Mouse (Mus musculus) MEL-GATA-1-ER (cell line): ENCODE results near the gene 1600002K03Rik.

Experiments
- DNase-seq: peaks from one replicate; pipeline ENCODE4 v3.0.0-alpha.2; 2012; ENCODE audit warnings: low read depth; ENCODE audit errors: extremely low read depth

Gene 1600002K03Rik

DNA sequence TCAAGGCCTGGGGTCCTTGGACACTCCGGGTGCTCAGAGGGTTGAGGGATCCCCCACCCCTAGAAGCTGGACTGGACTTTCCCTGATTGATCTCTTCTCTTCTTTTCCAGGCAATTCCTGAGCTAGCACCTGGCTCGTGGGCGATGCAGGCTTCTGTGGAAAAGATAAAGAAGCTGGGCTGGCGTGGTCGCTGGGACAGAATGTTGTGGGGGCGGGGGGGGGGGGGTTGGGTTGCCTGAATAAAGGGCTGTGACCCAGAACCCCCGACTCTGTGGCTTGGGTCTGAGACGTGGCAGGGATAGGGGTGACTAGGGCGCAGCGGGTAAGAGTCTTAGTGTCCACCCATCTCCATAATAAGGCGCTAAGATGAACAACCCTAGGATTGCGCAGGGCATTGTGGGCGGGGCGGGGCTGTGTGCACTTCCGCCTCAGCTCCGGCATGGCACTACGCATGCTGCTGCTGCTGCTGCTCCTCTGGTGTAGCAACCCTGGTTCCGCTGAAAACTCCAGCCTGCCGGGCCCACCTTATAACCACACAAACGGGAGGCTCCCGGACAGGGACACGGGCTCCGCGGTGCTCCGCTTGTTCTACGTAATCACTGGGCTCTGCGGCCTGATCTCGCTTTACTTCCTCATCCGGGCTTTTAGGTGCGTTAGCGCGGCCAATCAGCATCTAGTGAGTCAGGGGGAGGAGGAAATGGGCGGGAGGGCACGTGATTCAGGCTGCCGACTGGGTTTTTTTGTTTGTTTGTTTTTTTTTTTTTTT is at the start of gene 1600002K03Rik:
Gene 1600002K03Rik (plus strand): TSS at position 418 of the 766 bp plus-strand sequence.
- peak; percentile 94 for DNase-seq

DNA sequence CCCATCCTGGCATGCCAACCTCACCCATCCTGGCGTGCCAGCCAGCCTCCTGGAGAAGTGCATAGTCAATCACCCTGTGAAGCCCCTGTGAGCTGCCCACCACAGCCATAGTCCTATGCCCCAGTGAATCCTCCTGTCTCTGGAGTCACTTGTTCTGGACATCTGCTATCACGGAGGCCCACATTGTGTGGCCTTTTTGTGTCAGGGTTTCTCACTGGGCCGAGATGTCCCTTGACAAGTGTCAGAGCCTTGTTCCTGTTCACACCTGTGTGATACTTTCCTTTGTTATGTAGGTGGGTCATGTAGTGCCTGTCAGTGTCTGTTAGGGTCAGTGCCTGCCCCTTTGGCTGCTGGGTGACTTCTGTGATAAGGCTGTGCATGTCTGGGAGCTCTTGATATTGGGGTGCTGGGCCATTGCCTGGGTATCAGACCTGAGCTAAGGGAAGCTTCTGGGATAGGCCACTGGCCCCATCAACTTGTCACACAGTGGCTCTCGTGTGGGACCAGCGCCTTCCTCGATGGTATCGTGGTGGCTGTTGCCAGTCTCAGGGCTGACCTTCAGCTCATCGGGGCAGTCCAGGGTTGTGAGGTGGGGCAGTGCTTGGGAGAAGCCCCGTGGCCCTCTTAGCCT is 48.7 kb upstream of the 1600002K03Rik start:
- no peak for DNase-seq

GRCm38 (mm10) chr10:80127920-80128319 is 44.8 kb upstream of the 1600002K03Rik start:
- no peak for DNase-seq

GRCm38 (mm10) chr10:80129846-80130245 is 42.9 kb upstream of the 1600002K03Rik start:
- DNase-seq: no peak

GRCm38 (mm10) chr10:80130403-80131031 is 42.2 kb upstream of the 1600002K03Rik start:
- no peak for DNase-seq

DNA sequence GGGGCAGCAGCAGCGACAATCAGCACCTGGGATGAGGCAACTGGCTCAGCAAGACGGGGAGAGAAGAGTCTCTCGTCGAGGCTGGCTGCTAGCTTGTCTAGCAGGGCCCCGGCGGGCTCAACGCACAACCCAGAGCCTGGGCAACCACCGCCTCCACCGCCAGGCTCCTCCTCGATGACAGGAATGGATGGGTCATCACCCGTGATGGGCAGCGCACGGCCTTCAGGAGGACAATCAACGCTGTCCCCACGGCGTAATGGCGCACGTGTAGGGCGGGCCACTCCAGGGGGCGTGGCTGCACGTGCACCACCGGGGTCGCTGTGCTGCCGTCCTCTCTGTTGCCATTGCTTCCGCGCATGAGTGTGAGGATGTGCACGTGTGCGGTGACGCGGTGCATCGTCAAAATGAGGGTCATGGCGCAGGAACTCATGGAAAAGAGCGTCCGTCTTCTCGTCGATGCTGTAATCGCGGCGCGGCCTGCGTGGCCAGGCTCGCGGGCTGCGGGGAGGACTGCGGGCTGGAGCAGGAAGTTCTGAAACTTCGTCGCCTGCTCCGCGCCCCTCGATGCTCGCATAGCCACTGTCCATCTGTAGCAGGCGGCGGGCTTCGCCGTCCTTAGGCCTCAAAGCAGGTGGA is 41.3 kb upstream of the 1600002K03Rik start:
- DNase-seq: no peak

- no peak for DNase-seq
Observed at GRCm38 (mm10) chr10:80131952-80132350, 40.8 kb upstream of the 1600002K03Rik start.

GRCm38 (mm10) chr10:80133226-80133849 is 39.4 kb upstream of the 1600002K03Rik start:
- DNase-seq: no peak

DNA sequence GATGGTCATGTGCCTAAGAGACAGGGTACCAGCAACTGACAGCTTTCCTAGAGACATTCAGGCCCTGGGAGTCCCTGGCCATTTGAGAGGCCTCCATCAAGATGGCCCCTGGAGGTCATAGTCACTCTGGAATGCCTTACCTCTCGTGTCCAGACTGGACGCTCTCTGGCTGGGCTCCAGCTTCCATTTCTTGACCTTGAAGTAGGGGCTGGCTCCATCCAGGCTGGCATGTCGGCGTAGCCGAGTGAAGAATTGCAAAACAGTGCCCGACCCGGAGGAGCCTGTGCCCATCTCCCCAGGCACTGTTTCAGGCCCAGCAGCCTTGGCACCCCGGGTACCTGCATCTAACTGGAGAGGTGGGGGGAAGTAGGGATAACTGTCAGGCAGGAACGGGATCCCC is 38.3 kb upstream of the 1600002K03Rik start:
- DNase-seq: no peak

GRCm38 (mm10) chr10:80135161-80135560 is 37.6 kb upstream of the 1600002K03Rik start:
- no peak for DNase-seq

DNA sequence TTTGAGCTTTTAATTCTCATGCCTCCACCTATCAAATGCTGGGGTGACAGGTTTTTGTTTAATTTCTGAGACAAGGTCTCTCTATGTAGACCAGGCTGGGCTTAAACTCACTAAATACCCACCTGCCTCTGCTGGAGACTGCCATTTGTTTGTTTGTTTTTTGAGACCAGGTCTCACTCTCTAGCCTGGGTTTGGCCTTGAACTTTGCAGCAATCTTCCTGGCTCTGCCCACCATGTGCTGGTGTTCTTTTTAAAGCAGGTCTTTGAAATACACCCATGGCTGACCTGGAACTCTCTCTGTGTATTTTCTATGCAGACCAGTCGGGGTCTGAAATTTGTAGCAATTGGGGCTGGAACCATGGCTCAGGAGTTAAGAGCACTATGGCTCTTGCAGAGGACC is 37.1 kb upstream of the 1600002K03Rik start:
- no peak for DNase-seq

DNA sequence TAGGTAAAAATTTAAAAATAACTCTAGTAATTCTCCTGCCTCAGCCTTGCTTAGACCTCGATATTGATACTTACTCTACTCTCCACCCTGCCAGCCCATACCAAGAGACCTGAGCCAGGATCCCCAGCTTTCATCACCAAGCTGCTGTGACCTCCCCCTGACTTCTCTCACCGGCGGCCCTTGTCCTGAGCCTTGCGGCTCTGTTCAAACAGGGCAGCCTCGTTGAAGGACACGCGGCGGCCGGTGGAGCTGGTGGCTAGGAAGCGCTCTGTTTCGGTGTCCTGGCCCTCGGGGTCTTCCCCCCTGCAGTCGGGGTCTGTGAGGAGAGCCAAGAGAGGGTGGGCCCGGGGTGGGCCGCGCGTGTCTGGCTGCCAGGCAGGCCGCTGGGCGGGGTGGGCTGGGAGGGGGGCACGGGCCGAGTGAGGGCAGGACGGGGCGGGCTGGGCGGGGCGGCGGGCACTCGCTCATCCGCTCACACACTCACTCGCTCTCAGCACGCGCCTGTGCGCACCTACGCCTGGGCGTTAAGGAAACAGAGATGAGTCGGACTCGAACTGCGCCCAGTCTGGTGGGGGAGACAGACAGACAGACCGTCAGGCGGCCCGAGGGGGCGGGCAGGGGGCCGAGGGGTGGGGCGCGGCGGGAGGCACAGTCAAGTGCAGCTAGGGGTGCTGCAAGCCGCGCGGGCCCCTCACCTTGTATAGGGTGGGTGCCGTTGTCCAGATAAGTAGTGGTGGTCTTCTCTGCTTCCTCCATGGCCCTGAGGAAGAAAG is 36.4 kb upstream of the 1600002K03Rik start:
- DNase-seq: no peak

DNA sequence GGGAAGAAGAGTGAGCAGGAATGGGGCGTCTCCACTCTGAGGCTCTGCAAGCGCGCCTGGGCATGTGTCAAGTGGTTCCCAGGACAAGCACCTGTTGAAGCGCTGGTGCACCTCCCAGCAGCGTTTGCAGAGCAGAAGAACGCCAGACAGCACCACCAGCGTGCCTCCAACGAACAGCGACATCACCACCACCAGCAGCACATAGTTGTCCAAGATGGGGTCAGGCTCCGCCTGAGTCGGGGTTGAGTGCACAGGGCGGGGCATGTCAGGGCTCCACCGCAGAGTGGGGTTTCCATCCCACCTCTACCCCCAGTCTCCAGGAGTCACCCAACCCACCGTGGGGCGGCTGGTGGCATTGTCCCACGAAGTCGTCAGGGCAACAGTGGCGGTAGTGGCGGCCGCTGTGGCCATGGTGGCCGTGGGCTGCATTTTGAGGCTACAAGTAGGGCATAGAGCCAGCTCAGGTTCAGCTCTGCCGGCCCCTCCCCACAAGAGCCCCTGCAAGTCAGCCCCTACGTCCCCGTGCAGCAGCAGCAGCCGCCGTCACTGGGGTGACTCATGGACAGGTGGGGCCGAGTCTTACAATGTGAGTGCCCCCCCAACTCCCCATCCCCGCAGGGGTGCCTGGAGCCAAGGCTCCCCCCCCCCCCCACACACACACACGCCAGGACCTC is 35.7 kb upstream of the 1600002K03Rik start:
- DNase-seq: no peak

GRCm38 (mm10) chr10:80137626-80138552 is 34.9 kb upstream of the 1600002K03Rik start:
- no peak for DNase-seq

- DNase-seq: no peak
Observed at GRCm38 (mm10) chr10:80138553-80139438, 33.9 kb upstream of the 1600002K03Rik start, which contains the start of gene Atp5d. TSS of gene Atp5d (plus strand) at chr10:80138632.

- DNase-seq: no peak
Observed at GRCm38 (mm10) chr10:80139439-80139775, 33.3 kb upstream of the 1600002K03Rik start.

DNA sequence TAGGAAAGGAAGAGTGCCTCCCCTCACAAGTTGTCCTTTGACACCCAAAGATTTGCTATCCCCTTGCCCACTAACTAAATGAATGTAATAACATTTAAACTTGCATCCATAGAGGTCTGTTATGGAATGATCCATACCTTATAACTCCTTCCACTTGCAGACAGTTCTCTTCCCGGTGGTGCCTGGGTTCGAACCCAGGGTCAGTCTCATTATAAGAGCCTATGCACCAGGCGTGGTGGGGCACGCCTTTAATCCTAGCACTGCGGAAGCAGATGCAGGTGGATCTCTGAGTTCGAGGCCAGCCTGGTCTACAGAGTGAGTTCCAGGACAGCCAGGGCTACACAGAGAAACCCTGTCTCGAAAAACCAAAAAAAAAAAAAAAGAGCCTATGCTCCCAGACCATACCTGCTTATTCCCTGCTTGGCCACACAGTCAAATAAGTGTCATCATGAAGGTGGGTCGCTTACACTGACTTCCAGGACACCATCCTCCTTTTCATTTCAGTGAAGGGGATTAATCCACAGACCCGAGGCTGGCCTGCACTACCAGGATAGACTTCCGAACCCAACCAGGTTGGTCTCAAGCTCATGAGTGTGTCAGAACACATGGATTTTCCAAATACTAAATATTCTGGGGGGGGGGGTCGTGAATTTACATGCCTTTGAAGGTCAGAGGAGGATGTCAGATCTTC is 32.6 kb upstream of the 1600002K03Rik start:
- DNase-seq: no peak

GRCm38 (mm10) chr10:80140666-80141035 is 32.1 kb upstream of the 1600002K03Rik start, which contains the start of gene Cbarp:
TSS of gene Cbarp (minus strand) at chr10:80140835.
- no peak for DNase-seq
